27 mouse cellular contexts compared by ENCODE assay signal in the genomic region with DNA sequence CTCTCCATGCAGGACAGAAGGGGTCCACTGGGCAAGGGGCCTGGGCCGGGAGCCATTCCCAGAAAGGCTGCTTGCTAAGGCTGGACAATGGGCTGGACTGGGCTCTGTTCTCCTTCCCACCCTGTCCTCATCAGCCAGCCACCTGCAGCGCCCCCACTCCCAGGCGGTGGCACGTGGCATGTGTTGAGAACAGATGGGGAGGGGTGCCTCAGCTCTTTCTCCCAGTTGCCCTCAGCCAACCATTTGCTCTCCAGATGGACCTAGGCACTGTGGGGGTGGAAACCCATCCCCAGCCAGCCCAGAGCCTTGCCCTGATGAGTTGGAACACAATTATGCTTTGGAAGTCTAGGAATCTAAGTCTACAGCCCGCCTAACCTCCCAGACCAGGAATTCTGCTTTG. TPM values are rescaled to one million over a fixed set of nuclear protein-coding genes. Genes with fewer than 3 reads are reported as not detected.
A peak's percentile ranks its signal among the peaks of the same experiment; 100 is the strongest.
DNase-seq lines count a peak whose midpoint lies in the region; ATAC-seq and TF ChIP-seq lines count a peak whose summit lies in the region.
"Had no signal": no experiment of that assay in that cellular context is flagged by ENCODE, and none has a peak within 500 bp of the region (broad histone marks: within the 10 kb centered on the region; RNA-seq: fewer than 3 reads in every experiment).

No protein-coding gene starts in this region.

- H3K27me3 ChIP-seq in hindbrain, postnatal 0 days (ENCODE audit: insufficient read depth, low read length), result no peaks in the 10 kb centered on the region
- no peaks in the 10 kb centered on the region for H3K27me3 ChIP-seq in hindbrain, embryonic 12.5 days
- no peaks in the 10 kb centered on the region; the same call in 1 of the 2 replicates for H3K27me3 ChIP-seq in cerebellum, adult 2 months (ENCODE audit: control insufficient read depth, insufficient read depth, low read length)
- H3K27me3 ChIP-seq: hindbrain, embryonic 15.5 days; intestine, embryonic 15.5 days; midbrain, embryonic 12.5 days had no signal

- no peaks in the 10 kb centered on the region for H3K36me3 ChIP-seq in hindbrain, postnatal 0 days (ENCODE audit: insufficient read depth, low read length)
- no peaks in the 10 kb centered on the region for H3K36me3 ChIP-seq in hindbrain, embryonic 12.5 days
- H3K36me3 ChIP-seq: embryonic facial prominence, embryonic 15.5 days; hindbrain, embryonic 15.5 days; intestine, embryonic 15.5 days; limb, embryonic 12.5 days; midbrain, embryonic 12.5 days had no signal

- H3K9ac ChIP-seq in hindbrain, postnatal 0 days (replicated peaks; ENCODE audit: low read length), result no peak overlapping the region
- no peak overlapping the region for H3K9ac ChIP-seq in hindbrain, embryonic 12.5 days
- H3K9ac ChIP-seq: embryonic facial prominence, embryonic 15.5 days; hindbrain, embryonic 15.5 days; intestine, embryonic 15.5 days; limb, embryonic 12.5 days; liver, postnatal 0 days; midbrain, embryonic 12.5 days had no signal

- WGBS in hindbrain, postnatal 0 days, result 55% methylated on average over 5 of the region's 5 CpGs
- WGBS in hindbrain, embryonic 12.5 days, result 71% methylated on average over 5 of the region's 5 CpGs
- 33% methylated on average over 5 of the region's 5 CpGs for WGBS in cerebellum, adult 2 months

- ATAC-seq in hindbrain, postnatal 0 days, result no peak
- no peak for ATAC-seq in hindbrain, embryonic 12.5 days (ENCODE audit: low FRiP score)
- peak; percentile 51 for ATAC-seq in cerebellum, adult (ENCODE audit: insufficient number of reproducible peaks, low FRiP score, low TSS enrichment)
- ATAC-seq: activated CD4-positive, CD25-positive, alpha-beta regulatory T cell, adult 4 months; intestine, embryonic 15.5 days; liver, postnatal 0 days; lung, postnatal 0 days had no signal

- no peak overlapping the region for H3K4me3 ChIP-seq in hindbrain, postnatal 0 days (ENCODE audit: low read length)
- H3K4me3 ChIP-seq in hindbrain, embryonic 12.5 days, result no peak overlapping the region
- no peak overlapping the region for H3K4me3 ChIP-seq in cerebellum, adult 2 months (replicated peaks; ENCODE audit: insufficient read depth, low read depth, low read length)
- H3K4me3 ChIP-seq: embryonic facial prominence, embryonic 15.5 days; hindbrain, embryonic 15.5 days; intestine, embryonic 15.5 days; limb, embryonic 12.5 days; midbrain, embryonic 12.5 days had no signal

- DNase-seq in hindbrain, postnatal 0 days (ENCODE audit: low spot score), result no peak
- DNase-seq in cerebellum, adult 2 months, result peak; percentile 61 to 71
- peak; percentile 74 to 78 for DNase-seq in cerebellum, postnatal 25 days
- DNase-seq in lung, postnatal 4 days, result no peak
- no peak for DNase-seq in adrenal gland, postnatal 4 days (ENCODE audit: low spot score in 2 of 2)
- no peak for DNase-seq in spleen, postnatal 36 days (ENCODE audit: low spot score in 2 of 2)
- DNase-seq: adrenal gland, postnatal 10 days; gastrocnemius, postnatal 36 days; kidney, adult 8-10 months; kidney, postnatal 10 days; liver, postnatal 0 days; right cerebral cortex, postnatal 14 days had no signal

- H3K27ac ChIP-seq in hindbrain, postnatal 0 days, result no peak overlapping the region
- H3K27ac ChIP-seq in hindbrain, embryonic 12.5 days, result no peak overlapping the region
- no peak overlapping the region for H3K27ac ChIP-seq in cerebellum, adult 2 months (ENCODE audit: insufficient read depth, low read length)
- H3K27ac ChIP-seq: embryonic facial prominence, embryonic 15.5 days; hindbrain, embryonic 15.5 days; intestine, embryonic 15.5 days; limb, embryonic 12.5 days; midbrain, embryonic 12.5 days had no signal

- TF ChIP-seq CTCF in hindbrain, postnatal 0 days (IDR thresholded peaks at IDR 0.05; ENCODE audit: low read depth), result peak; percentile 22; the same call in 1 of the 2 replicates
- TF ChIP-seq CTCF in cerebellum, adult 2 months (IDR thresholded peaks at IDR 0.05; ENCODE audit: borderline replicate concordance, insufficient read depth, low read depth, low read length), result no peak

- H3K4me1 ChIP-seq in hindbrain, postnatal 0 days (ENCODE audit: insufficient read depth, low read length), result peaks cover 45% of the 10 kb centered on the region
- peaks cover 76% of the 10 kb centered on the region for H3K4me1 ChIP-seq in hindbrain, embryonic 12.5 days
- H3K4me1 ChIP-seq in cerebellum, adult 2 months (ENCODE audit: control insufficient read depth, insufficient read depth, low read length), result peaks cover 28% of the 10 kb centered on the region

- TF ChIP-seq POLR2A in cerebellum, adult 2 months (IDR thresholded peaks at IDR 0.05; ENCODE audit: borderline replicate concordance, insufficient read depth, low read length), result no peak

- H3K9me3 ChIP-seq in hindbrain, postnatal 0 days (ENCODE audit: low read length), result no peaks in the 10 kb centered on the region
- no peaks in the 10 kb centered on the region for H3K9me3 ChIP-seq in hindbrain, embryonic 12.5 days (replicated peaks)
- H3K9me3 ChIP-seq: embryonic facial prominence, embryonic 15.5 days; hindbrain, embryonic 15.5 days; intestine, embryonic 15.5 days; limb, embryonic 12.5 days; midbrain, embryonic 12.5 days had no signal

- H3K4me2 ChIP-seq in hindbrain, postnatal 0 days (ENCODE audit: low read depth, low read length), result no peak overlapping the region
- no peak overlapping the region for H3K4me2 ChIP-seq in hindbrain, embryonic 12.5 days (replicated peaks)
- H3K4me2 ChIP-seq: embryonic facial prominence, embryonic 15.5 days; hindbrain, embryonic 15.5 days; intestine, embryonic 15.5 days; limb, embryonic 12.5 days; liver, embryonic 11.5 days; midbrain, embryonic 12.5 days had no signal

RNA-seq across cellular contexts. Expression of a gene that starts 59.3 kb away (rescaled TPM):
- total RNA-seq in hindbrain, postnatal 0 days (2014; rRNA removed), result 37.0 and 47.0 TPM in 2 replicates
- polyA plus RNA-seq in hindbrain, postnatal 0 days (2015; fragmentation: Nextera tagmentation; extraction: Ambion mirVana), result 12.3 and 14.8 TPM in 2 replicates
- 36.7 and 42.9 TPM in 2 replicates for polyA plus RNA-seq in hindbrain, embryonic 12.5 days (2016; fragmentation: Nextera tagmentation; extraction: Ambion mirVana)
- polyA plus RNA-seq in cerebellum, adult 2 months (2012; rRNA removed), result 10.7 and 13.5 TPM in 2 replicates
- 10 to 100 TPM; 11.1 to 11.7 TPM for total RNA-seq in adrenal gland, postnatal 4 days (2021)
- total RNA-seq: megakaryocyte progenitor cell, adult 5-6 weeks; MEL; monocyte, adult 5-6 weeks; neutrophil, adult 5-6 weeks had no signal
- polyA plus RNA-seq: activated CD4-positive, CD25-positive, alpha-beta regulatory T cell, adult 4 months; C2C12 had no signal

Comparison
In these comparisons a context has a peak if more than half of its experiments do, and no peak if none do; other contexts are left out.
1. DNase-seq: peak in cerebellum, adult 2 months (2 of 2) and cerebellum, postnatal 25 days (2 of 2); none in hindbrain, postnatal 0 days (single experiment), lung, postnatal 4 days (0 of 2), adrenal gland, postnatal 4 days (0 of 2) and spleen, postnatal 36 days (0 of 2).